Mouse (Mus musculus): ENCODE measurements around the gene Fam174b. TPM values are rescaled to one million over a fixed set of nuclear protein-coding genes. Genes with fewer than 3 reads are reported as not detected.
A peak's percentile ranks its signal among the peaks of the same experiment; 100 is the strongest.

Fam174b gene
- polyA plus RNA-seq, 1 experiment from 2014 or later: 39.6 TPM

GRCm38 (mm10) chr7:73721764-73722163 lies 18.3 kb upstream of the Fam174b start:
- Histone ChIP-seq H3K36me3 (ENCODE audit: control insufficient read depth, insufficient read depth) (no peaks in the 10 kb centered on the region), H3K4me1 (replicated peaks; ENCODE audit: control insufficient read depth, insufficient read depth, low read length) (no peaks in the 10 kb centered on the region), H3K4me2 (ENCODE audit: low read length) (no peak overlapping the region), H3K27me3 (replicated peaks; ENCODE audit: control insufficient read depth, insufficient read depth, low read length) (no peaks in the 10 kb centered on the region), H3K9me3 (ENCODE audit: control insufficient read depth, low read length) (no peaks in the 10 kb centered on the region), H3K4me3 (replicated peaks; ENCODE audit: low read length) (no peak overlapping the region), H3K9ac (replicated peaks; ENCODE audit: low read depth, low read length) (no peak overlapping the region), H3K27ac (ENCODE audit: low read length) (no peak overlapping the region)
- WGBS: 81% methylated on average over 3 of the region's 3 CpGs
- no peak for ATAC-seq

- Histone ChIP-seq H3K27ac (ENCODE audit: low read length) (no peak overlapping the region), H3K36me3 (ENCODE audit: control insufficient read depth, insufficient read depth) (no peaks in the 10 kb centered on the region), H3K4me1 (replicated peaks; ENCODE audit: control insufficient read depth, insufficient read depth, low read length) (no peaks in the 10 kb centered on the region; the same call in 1 of the 2 replicates), H3K4me3 (replicated peaks; ENCODE audit: low read length) (no peak overlapping the region), H3K27me3 (replicated peaks; ENCODE audit: control insufficient read depth, insufficient read depth, low read length) (no peaks in the 10 kb centered on the region), H3K9ac (replicated peaks; ENCODE audit: low read depth, low read length) (no peak overlapping the region), H3K4me2 (ENCODE audit: low read length) (no peak overlapping the region), H3K9me3 (ENCODE audit: control insufficient read depth, low read length) (no peaks in the 10 kb centered on the region; the same call in 1 of the 2 replicates)
- ATAC-seq: peak; percentile 61
- 14% methylated on average over 7 of the region's 7 CpGs for WGBS
Observed at GRCm38 (mm10) chr7:73729913-73730312, 10.2 kb upstream of the Fam174b start.

- H3K4me1 ChIP-seq (replicated peaks; ENCODE audit: control insufficient read depth, insufficient read depth, low read length): no peaks in the 10 kb centered on the region; the same call in 1 of the 2 replicates
- WGBS: 62% methylated on average over 10 of the region's 10 CpGs
- no peak overlapping the region for H3K27ac ChIP-seq (ENCODE audit: low read length)
- no peak overlapping the region for H3K4me2 ChIP-seq (ENCODE audit: low read length)
- H3K9ac ChIP-seq (replicated peaks; ENCODE audit: low read depth, low read length): no peak overlapping the region
- H3K27me3 ChIP-seq (replicated peaks; ENCODE audit: control insufficient read depth, insufficient read depth, low read length): no peaks in the 10 kb centered on the region
- H3K4me3 ChIP-seq (replicated peaks; ENCODE audit: low read length): no peak overlapping the region
- 0 out of 2 replicates have a peak, but pooled peaks have one; percentile 23 for ATAC-seq
- H3K36me3 ChIP-seq (ENCODE audit: control insufficient read depth, insufficient read depth): no peaks in the 10 kb centered on the region
- no peaks in the 10 kb centered on the region; the same call in 1 of the 2 replicates for H3K9me3 ChIP-seq (ENCODE audit: control insufficient read depth, low read length)
Observed at GRCm38 (mm10) chr7:73730430-73731022, 9.6 kb upstream of the Fam174b start.

- no peak overlapping the region for H3K4me3 ChIP-seq (replicated peaks; ENCODE audit: low read length)
- ATAC-seq: no peak
- no peak overlapping the region for H3K9ac ChIP-seq (replicated peaks; ENCODE audit: low read depth, low read length)
- no peaks in the 10 kb centered on the region for H3K36me3 ChIP-seq (ENCODE audit: control insufficient read depth, insufficient read depth)
- no peak overlapping the region for H3K27ac ChIP-seq (ENCODE audit: low read length)
- H3K27me3 ChIP-seq (replicated peaks; ENCODE audit: control insufficient read depth, insufficient read depth, low read length): no peaks in the 10 kb centered on the region
- 78% methylated on average over 2 of the region's 2 CpGs for WGBS
- H3K9me3 ChIP-seq (ENCODE audit: control insufficient read depth, low read length): no peaks in the 10 kb centered on the region; the same call in 1 of the 2 replicates
- H3K4me1 ChIP-seq (replicated peaks; ENCODE audit: control insufficient read depth, insufficient read depth, low read length): peaks cover 7% of the 10 kb centered on the region
- H3K4me2 ChIP-seq (ENCODE audit: low read length): no peak overlapping the region
Observed at GRCm38 (mm10) chr7:73736046-73736445, 4.1 kb upstream of the Fam174b start.

- WGBS: 60% methylated on average over 5 of the region's 5 CpGs
- Histone ChIP-seq H3K9ac (replicated peaks; ENCODE audit: low read depth, low read length) (no peak overlapping the region), H3K36me3 (ENCODE audit: control insufficient read depth, insufficient read depth) (no peaks in the 10 kb centered on the region), H3K4me1 (replicated peaks; ENCODE audit: control insufficient read depth, insufficient read depth, low read length) (peaks cover 7% of the 10 kb centered on the region), H3K4me3 (replicated peaks; ENCODE audit: low read length) (peak overlapping the region; percentile 76), H3K9me3 (ENCODE audit: control insufficient read depth, low read length) (no peaks in the 10 kb centered on the region), H3K27me3 (replicated peaks; ENCODE audit: control insufficient read depth, insufficient read depth, low read length) (no peaks in the 10 kb centered on the region; the same call in 1 of the 2 replicates), H3K4me2 (ENCODE audit: low read length) (peak overlapping the region; percentile 90), H3K27ac (ENCODE audit: low read length) (no peak overlapping the region)
- ATAC-seq: no peak
Observed at GRCm38 (mm10) chr7:73741392-73741791, 1.3 kb downstream of the Fam174b start.

GRCm38 (mm10) chr7:73741841-73742240 lies 1.7 kb downstream of the Fam174b start:
- Histone ChIP-seq H3K9ac (replicated peaks; ENCODE audit: low read depth, low read length) (no peak overlapping the region), H3K9me3 (ENCODE audit: control insufficient read depth, low read length) (no peaks in the 10 kb centered on the region), H3K4me3 (replicated peaks; ENCODE audit: low read length) (no peak overlapping the region), H3K27ac (ENCODE audit: low read length) (no peak overlapping the region), H3K27me3 (replicated peaks; ENCODE audit: control insufficient read depth, insufficient read depth, low read length) (no peaks in the 10 kb centered on the region; the same call in 1 of the 2 replicates), H3K4me2 (ENCODE audit: low read length) (peak overlapping the region; percentile 90), H3K36me3 (ENCODE audit: control insufficient read depth, insufficient read depth) (no peaks in the 10 kb centered on the region), H3K4me1 (replicated peaks; ENCODE audit: control insufficient read depth, insufficient read depth, low read length) (peaks cover 10% of the 10 kb centered on the region)
- 70% methylated on average over 6 of the region's 6 CpGs for WGBS
- ATAC-seq: no peak

GRCm38 (mm10) chr7:73743144-73743543 lies 3.0 kb downstream of the Fam174b start:
- Histone ChIP-seq H3K27me3 (replicated peaks; ENCODE audit: control insufficient read depth, insufficient read depth, low read length) (no peaks in the 10 kb centered on the region; the same call in 1 of the 2 replicates), H3K4me1 (replicated peaks; ENCODE audit: control insufficient read depth, insufficient read depth, low read length) (peaks cover 12% of the 10 kb centered on the region), H3K9ac (replicated peaks; ENCODE audit: low read depth, low read length) (no peak overlapping the region), H3K4me2 (ENCODE audit: low read length) (no peak overlapping the region), H3K27ac (ENCODE audit: low read length) (no peak overlapping the region), H3K9me3 (ENCODE audit: control insufficient read depth, low read length) (no peaks in the 10 kb centered on the region; the same call in 1 of the 2 replicates), H3K36me3 (ENCODE audit: control insufficient read depth, insufficient read depth) (no peaks in the 10 kb centered on the region), H3K4me3 (replicated peaks; ENCODE audit: low read length) (no peak overlapping the region)
- 90% methylated on average over 8 of the region's 8 CpGs for WGBS
- no peak for ATAC-seq

GRCm38 (mm10) chr7:73743831-73744370 lies 3.8 kb downstream of the Fam174b start:
- Histone ChIP-seq H3K4me1 (replicated peaks; ENCODE audit: control insufficient read depth, insufficient read depth, low read length) (peaks cover 12% of the 10 kb centered on the region), H3K36me3 (ENCODE audit: control insufficient read depth, insufficient read depth) (no peaks in the 10 kb centered on the region), H3K9ac (replicated peaks; ENCODE audit: low read depth, low read length) (no peak overlapping the region), H3K27me3 (replicated peaks; ENCODE audit: control insufficient read depth, insufficient read depth, low read length) (no peaks in the 10 kb centered on the region; the same call in 1 of the 2 replicates), H3K4me2 (ENCODE audit: low read length) (no peak overlapping the region), H3K4me3 (replicated peaks; ENCODE audit: low read length) (no peak overlapping the region), H3K9me3 (ENCODE audit: control insufficient read depth, low read length) (no peaks in the 10 kb centered on the region; the same call in 1 of the 2 replicates), H3K27ac (ENCODE audit: low read length) (no peak overlapping the region)
- no peak for ATAC-seq
- 91% methylated on average over 10 of the region's 10 CpGs for WGBS

- no peak overlapping the region for H3K9ac ChIP-seq (replicated peaks; ENCODE audit: low read depth, low read length)
- no peak overlapping the region for H3K27ac ChIP-seq (ENCODE audit: low read length)
- H3K4me2 ChIP-seq (ENCODE audit: low read length): no peak overlapping the region
- no peaks in the 10 kb centered on the region for H3K36me3 ChIP-seq (ENCODE audit: control insufficient read depth, insufficient read depth)
- H3K4me1 ChIP-seq (replicated peaks; ENCODE audit: control insufficient read depth, insufficient read depth, low read length): peaks cover 7% of the 10 kb centered on the region
- no peak overlapping the region for H3K4me3 ChIP-seq (replicated peaks; ENCODE audit: low read length)
- no peak for ATAC-seq
- no peaks in the 10 kb centered on the region; the same call in 1 of the 2 replicates for H3K27me3 ChIP-seq (replicated peaks; ENCODE audit: control insufficient read depth, insufficient read depth, low read length)
- no peaks in the 10 kb centered on the region; the same call in 1 of the 2 replicates for H3K9me3 ChIP-seq (ENCODE audit: control insufficient read depth, low read length)
- 48% methylated on average over 5 of the region's 5 CpGs for WGBS
Observed at GRCm38 (mm10) chr7:73745903-73746302, 5.8 kb downstream of the Fam174b start.

All from forebrain, embryonic 16.5 days (tissue).